Mouse (Mus musculus): ENCODE data around the gene Rsad2. TPM values are rescaled to one million over a fixed set of nuclear protein-coding genes. Genes with fewer than 3 reads are reported as not detected.
A peak's percentile ranks its signal among the peaks of the same experiment; 100 is the strongest.

The Rsad2 gene
- total RNA-seq, 2 experiments from 2014 or later: 1.4 to 1.5 TPM

DNA sequence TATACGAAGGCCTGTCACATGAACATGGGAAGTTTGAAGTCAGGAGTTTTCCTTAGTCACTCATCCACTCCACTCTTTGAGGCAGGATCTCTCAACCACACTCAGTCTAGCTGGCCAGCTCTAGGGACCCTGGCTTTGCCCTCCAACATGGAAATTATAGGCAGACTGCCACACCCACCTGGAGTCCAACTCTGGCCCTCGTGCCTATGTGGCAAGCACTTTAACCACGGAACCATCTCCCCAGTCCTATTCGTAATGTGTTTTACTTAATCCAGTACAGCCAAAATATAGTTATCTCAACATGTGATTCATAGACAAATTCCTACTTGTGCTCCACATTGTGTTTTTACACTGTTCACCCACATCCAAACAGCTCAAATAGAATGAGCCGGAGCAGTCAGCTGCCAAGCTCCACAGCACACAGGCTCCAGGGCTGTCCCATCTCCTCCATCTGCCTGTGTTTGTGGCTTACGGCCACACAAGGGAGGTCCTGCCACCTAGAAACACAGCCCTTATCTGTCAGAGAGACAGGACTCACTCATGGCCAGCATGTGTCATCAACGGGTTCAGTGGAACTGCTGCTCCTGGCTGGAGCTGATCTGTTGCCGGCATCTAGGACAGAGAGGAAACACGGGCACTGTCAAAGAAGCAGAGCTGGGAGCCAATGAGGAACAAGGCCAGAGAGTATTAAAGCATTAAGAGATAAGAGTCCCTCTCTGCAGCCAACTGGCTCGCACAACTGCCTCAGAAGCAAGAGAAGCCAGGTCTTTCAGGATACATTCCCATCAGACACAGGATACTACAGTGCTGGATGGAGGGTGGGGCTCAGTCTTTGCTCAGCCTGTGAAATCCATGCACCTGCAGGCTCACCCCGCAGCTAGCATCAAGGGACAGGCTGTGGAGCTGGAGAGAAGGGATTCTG is 51.2 kb downstream of the Rsad2 start:
- intact Hi-C loops (cut with DNase I; ENCODE audit: low total_unique reads): no loop called here
- DNase-seq: no peak

DNA sequence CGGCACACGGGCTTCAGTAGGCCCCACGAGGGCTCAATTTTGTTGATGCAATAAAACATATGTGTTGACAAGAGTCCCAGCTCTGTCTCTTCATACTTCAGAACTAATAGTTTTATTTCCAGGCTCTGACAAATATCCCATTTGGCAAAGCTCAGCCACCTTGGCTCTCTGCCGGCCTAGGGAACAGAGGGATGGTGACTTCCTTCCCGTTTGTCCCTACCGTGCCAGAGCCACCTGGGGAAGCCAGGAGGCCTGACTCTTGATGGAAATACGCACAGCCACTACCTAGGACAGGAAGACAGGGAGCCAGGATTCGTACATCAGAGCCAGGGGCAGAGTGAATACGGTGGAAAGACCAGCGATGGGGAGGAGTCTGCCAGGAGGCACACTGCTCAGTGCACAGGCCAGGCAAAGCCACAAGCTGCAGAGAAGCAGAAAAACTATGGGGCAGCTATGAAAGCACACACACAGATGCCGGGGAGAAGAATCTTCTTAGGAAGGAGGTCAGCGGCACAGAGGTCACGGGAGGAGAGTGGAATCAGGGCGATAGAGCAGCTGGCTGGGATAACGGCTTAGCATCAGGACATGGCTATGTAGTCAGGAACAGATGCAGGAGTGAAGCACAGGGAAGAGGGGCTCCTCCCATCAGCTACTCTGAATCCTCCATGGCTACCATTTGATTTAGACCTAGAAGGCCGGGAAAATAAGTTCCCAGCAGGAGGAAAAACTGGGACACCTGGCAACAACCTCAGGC is 52.7 kb downstream of the Rsad2 start:
- peak; percentile 73 for DNase-seq
- intact Hi-C loops (cut with DNase I; ENCODE audit: low total_unique reads): no loop called here

DNA sequence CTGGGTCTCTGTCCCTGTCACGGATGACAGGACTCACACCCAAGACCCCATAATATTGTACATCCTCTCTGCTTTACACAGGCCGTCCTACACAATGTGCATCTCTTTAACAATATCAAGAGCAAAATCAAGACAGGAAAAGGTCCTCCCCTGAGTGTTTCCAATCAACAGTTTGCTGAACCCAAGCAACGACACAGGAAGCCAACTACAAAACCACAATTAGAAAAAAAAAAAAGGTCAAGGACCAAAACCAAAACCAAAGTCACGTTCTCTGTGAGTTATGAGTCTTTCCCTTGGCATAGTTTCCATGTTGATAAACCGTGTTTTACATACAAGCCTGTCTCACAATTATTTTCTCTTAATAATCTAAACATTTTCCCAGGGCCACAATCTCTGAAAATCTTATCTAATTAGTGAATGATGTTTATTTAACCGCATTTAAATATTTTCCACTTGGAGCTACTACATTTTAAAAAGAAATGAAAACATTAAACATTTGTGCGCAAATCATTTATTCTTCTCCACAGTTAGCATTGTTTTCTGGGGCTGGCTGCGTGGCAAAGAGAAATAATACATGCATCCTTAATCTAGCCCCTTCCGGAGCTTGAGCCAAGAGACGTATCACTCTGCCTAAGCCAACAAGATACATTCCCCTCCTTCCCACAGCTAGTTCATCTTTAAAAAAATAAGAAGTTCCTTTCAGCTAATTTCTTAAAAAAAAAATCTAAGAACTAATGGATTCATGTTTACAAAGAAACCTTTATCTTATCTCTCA is 54.4 kb downstream of the Rsad2 start:
- no peak for DNase-seq
- intact Hi-C loops (cut with DNase I; ENCODE audit: low total_unique reads): no loop called here

DNA sequence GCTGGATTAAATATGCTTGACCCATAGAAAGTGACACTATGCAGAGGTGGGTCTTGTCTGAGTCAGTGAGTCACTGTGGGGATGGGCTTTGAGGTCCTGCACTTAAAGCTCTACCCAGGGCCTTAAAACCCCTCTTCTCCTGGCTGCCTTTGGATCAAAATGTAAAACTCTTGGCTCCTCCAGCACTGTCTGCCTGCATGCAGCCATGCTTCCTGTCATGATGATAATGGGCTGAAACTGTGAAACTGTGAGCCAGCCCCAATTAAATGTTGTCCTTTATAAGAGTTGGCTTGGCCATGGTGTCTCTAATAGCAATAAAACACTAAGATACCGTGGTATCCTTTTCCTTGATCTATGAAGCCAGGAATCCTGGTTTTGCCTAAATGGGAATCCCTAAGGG is 55.0 kb downstream of the Rsad2 start:
- no peak for DNase-seq
- intact Hi-C loops (cut with DNase I; ENCODE audit: low total_unique reads): no loop called here

DNA sequence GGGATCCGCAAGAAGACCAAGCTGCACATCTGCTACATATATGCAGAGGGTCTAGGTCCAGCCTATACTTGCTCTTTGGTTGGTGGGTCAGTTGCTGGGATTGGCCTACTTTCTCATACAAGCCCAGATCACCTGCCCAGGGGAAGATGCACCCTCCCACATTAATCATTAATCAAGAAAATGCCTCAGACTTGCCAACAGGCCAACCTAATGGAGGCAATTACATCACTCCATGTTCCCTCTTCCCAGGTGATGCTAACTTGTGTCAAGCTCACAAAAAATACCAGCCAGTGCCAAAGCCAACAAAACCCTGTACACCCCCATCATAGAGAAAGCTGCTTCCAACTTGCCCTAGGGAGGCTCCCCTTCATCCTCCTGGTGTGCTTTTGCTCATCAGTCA is 55.5 kb downstream of the Rsad2 start:
- no peak for DNase-seq
- intact Hi-C loops (cut with DNase I; ENCODE audit: low total_unique reads): no loop called here

DNA sequence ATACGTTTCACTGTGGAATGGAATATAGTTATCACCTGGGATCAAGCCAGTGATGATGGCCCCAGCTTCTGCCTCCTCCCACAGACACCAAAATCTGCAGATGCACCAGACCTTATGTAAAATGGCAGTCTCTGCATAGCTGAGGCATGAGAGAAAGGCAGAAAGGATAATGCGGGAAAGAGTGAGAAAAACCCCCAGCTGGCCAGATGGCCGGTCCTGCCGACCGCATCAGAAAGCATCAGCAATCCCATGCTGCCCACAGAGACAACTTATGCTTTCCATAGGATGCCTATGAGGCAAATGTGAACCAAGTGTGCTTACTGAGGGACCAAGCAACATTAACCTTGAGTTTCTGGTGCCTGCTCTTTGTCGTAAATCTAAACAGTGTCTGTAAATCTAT is 56.9 kb downstream of the Rsad2 start:
- intact Hi-C loops (cut with DNase I; ENCODE audit: low total_unique reads): loop anchor here (5.0 kb wide), 1 partner anchor 1587 kb away; no protein-coding TSS in a partner anchor
- DNase-seq: no peak

DNA sequence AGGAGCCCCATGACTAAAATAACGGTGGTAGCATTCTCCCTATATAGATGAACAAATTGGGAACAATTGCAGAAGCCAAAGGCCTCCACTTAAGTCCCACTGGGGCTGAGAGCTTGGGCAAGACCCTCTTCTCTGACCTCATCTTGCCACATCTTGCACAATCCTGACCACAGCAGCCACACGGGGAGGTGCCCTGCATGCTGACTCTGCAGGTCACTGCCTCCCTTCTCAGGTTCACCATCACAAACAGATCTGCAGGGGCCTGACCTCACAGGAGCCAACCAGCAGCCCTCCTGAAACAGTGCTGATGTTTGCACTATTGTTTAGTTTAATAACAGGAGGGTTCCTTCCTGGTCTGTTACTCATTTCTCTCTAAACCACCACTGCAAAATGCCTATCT is 57.7 kb downstream of the Rsad2 start:
- intact Hi-C loops (cut with DNase I; ENCODE audit: low total_unique reads): loop anchor here (5.0 kb wide), 1 partner anchor 1586 kb away; no protein-coding TSS in a partner anchor
- no peak for DNase-seq

DNA sequence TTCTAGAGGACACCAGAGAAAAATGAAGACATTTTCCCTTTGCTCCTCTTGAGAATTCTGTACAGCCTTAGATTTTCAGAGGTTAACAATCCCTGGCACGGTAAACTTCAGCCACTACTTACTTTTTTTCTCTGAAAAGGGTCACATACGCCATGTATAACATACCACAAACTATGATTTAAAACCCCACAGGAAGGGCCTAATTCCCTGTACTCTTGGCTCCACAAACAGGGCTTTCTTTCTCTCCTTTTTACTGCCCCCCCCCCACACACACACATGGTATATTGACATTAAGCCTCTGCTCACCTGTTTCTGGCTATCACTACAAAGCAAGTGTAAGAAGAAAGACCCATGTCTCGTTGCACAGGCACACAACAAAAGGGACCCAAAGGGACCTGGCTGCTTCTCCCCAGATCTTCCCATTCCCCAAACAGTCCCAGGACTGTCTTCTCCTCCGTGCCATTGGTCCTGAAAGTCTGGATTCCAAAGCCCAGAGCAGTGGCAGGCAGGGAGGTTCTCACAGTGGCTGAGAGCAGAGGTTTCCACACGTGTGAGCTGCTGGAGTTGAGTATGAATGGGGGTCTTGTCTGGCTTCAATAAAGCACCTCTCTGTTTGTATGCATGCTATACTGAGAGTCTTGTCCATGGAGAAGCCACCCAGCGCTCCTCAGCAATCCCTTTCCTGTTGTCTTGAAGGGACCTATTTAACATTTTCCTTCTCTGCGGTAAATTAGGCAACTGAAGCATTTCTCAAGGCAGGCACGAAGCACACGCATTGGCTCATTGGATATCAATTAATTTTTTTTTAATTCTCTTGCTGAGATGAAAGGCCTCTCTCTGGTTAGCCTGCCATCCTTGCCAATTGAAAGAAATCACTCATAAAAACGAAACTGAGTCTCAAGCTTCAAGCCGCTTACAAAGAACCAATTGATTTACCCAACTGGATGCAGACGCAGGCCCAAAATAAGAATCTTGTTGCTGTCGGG is 61.5 kb downstream of the Rsad2 start:
- no peak for DNase-seq
- intact Hi-C loops (cut with DNase I; ENCODE audit: low total_unique reads): loop anchor here (5.0 kb wide), 1 partner anchor 1582 kb away; no protein-coding TSS in a partner anchor

DNA sequence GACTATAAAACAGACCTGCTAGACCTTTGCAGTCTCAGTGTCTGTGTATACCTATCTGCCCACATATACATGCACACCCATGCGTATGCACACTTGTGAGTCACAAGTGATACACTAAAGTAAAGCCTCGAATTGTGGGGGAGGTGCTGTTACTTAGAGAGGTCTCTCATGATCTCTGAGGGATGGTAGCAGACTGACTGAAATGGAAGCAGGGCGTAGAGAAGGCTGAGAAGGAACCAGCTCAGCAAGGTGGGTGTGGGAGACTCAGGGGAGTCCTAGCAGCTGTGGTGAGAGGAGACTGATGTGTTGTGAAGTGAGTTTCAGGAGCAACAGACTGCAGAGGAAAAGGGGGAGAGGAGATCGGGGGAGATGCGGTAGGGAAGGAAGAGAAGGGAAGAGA is 63.0 kb downstream of the Rsad2 start:
- intact Hi-C loops (cut with DNase I; ENCODE audit: low total_unique reads): no loop called here
- no peak for DNase-seq

Small RNAs within 50 kb of the gene (microRNA-seq; reads per million reads assigned to microRNA genes)
- 2.9 to 5.0 reads per million in 2 experiments for gene Mir6538

Other genes starting within 250 kb of the Rsad2 start
- gene Rnf144a, start 41.2 kb downstream of the Rsad2 start, total RNA-seq (2021): 10 to 100 TPM; 18.7 to 22.9 TPM
- 1 to 10 TPM; 2.9 to 3.0 TPM for gene Cmpk2, start 12.8 kb upstream of the Rsad2 start, total RNA-seq (2021)